Mouse (Mus musculus) heart, embryonic 10.5 days (tissue): ENCODE measurements around the gene Traf7. TPM values are rescaled to one million over a fixed set of nuclear protein-coding genes. Genes with fewer than 3 reads are reported as not detected.

Source experiments
- DNase-seq: peaks from one replicate; pipeline ENCODE4 v3.0.0-alpha.2; 2017; ENCODE audit warnings: low spot score
- H3K27ac ChIP-seq: fragments of 300-500 bp; sonication (generic); 2 replicates; pipeline ENCODE4 v1.5.1; 2016; ENCODE audit warnings: mild to moderate bottlenecking
- H3K27me3 ChIP-seq: fragments of 300-500 bp; sonication (generic); 2 replicates; pipeline ENCODE4 v1.6.1; 2016; ENCODE audit warnings: mild to moderate bottlenecking; ENCODE audit not compliant: poor library complexity, insufficient read depth, severe bottlenecking
- H3K36me3 ChIP-seq: fragments of 300-500 bp; sonication (generic); 2 replicates; pipeline ENCODE4 v1.6.1; 2016; ENCODE audit warnings: mild to moderate bottlenecking, moderate library complexity
- H3K4me1 ChIP-seq: fragments of 300-500 bp; sonication (generic); 2 replicates; pipeline ENCODE4 v1.6.1; 2016; ENCODE audit warnings: mild to moderate bottlenecking
- H3K4me3 ChIP-seq: fragments of 300-500 bp; sonication (generic); 2 replicates; pipeline ENCODE4 v1.5.1; 2016; ENCODE audit warnings: mild to moderate bottlenecking, moderate library complexity
- H3K9me3 ChIP-seq: fragments of 300-500 bp; sonication (generic); 2 replicates; pipeline ENCODE4 v1.6.1; 2016; ENCODE audit warnings: mild to moderate bottlenecking, moderate library complexity
- WGBS: fragments of 180-500 bp; shearing (Covaris S2); methylation state at CpG from one replicate; pipeline ENCODE4 v1.1.7; 2016; 5-methylcytosine and 5-hydroxymethylcytosine counted together
- polyA plus RNA-seq: library from polyadenylated mRNA; unstranded; fragments of >200 nt; fragmentation: Nextera tagmentation; extraction: Ambion mirVana; gene quantifications from 2 replicates; pipeline ENCODE4 v1.2.1, GENCODE M21; 2016

Traf7 gene
- polyA plus RNA-seq, 1 experiment from 2014 or later = 93.5 TPM

DNA sequence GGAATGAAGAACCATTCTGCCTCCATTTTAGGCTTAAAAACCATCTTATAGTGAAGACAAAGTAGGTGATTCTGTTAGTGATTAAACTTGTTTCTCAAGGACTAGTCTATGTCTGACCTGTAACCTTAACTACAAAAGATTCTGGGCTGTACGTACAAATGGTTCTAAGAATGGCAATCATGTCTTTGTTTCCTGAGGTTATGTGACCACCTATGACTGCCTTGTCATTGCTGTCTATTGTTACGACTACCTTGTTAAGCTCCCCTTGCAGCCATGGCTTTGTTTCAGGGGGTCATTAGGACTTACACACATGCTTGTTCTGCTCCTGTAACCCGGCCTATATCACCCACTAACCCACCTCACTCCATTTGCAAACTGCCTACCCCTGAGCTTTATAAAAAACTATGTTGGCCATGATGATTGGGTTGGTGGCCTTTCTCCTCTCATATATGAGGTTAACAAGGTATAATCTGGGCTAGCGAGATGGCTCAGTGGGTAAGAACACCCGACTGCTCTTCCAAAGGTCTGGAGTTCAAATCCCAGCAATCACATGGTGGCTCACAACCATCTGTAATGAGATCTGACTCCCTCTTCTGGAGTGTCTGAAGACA is 59.0 kb downstream of the Traf7 start:
- H3K27me3 ChIP-seq = no peaks in the 10 kb centered on the region
- peaks cover 10% of the 10 kb centered on the region; the same call in 1 of the 2 replicates for H3K36me3 ChIP-seq
- WGBS = 99% methylated on average over 5 of the region's 5 CpGs
- H3K27ac ChIP-seq = no peak overlapping the region
- H3K9me3 ChIP-seq = no peaks in the 10 kb centered on the region
- H3K4me3 ChIP-seq = no peak overlapping the region
- peaks cover 36% of the 10 kb centered on the region for H3K4me1 ChIP-seq
- DNase-seq = peak; percentile 62

DNA sequence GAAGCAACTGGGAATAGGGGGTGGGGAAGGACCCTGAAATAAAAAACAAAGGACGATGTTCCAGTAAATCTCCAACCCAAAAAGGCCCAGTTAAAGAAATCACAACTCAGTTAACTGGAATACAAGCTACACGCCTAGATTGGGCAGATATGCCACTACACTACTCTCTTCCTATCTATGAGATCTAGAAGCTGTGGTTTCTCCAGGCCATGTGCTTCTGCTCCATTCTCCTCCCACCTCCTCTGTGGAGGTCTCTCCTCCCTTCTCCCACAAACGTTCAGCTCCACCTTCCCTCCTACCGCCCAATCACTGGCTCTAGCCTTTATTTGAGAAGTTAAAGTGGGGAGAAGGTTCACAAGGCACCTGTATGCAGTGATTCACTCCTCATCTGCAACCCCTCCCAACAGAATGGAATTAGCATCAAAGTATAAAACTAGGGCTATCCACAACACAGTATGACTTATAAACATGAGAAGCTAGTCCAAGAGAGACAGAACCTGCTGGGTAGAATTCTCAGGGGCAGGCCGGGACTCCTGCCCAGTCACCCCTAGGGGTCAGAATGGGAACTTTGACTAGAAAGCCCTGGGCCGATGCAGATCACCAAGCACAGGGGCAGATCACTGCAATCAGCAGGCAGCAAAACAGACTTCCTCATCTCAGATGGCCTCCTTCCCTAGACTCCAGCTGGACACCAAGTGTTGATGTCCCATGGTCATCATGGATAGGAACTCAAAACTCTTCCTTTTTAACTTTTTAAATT is 64.2 kb downstream of the Traf7 start:
- WGBS = 42% methylated on average over 6 of the region's 6 CpGs
- DNase-seq = peak; percentile 72
- no peaks in the 10 kb centered on the region for H3K9me3 ChIP-seq
- no peak overlapping the region for H3K4me3 ChIP-seq
- no peaks in the 10 kb centered on the region for H3K36me3 ChIP-seq
- H3K4me1 ChIP-seq = peaks cover 12% of the 10 kb centered on the region
- H3K27ac ChIP-seq = 0 out of 2 replicates have a peak overlapping the region, but pooled peaks have one; percentile 10
- H3K27me3 ChIP-seq = no peaks in the 10 kb centered on the region

DNA sequence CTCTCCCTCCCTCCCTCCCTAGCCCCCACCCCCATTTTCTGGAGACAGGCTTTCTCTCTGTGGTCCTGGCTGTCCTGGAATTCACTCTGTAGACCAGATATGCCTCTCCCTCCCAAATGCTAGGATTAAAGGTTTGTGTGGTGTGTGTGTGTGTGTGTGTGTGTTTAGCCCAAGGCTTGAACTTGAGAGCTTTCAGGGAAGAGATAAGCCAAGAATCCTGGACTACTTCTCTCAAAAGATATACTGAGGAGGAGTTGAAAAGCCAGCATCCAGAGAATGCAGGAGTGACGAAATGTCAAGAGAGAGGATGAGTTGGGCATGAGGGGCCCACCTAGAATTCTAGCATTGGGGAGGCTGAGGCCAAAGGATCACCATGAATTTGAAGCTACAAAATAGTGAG is 64.8 kb downstream of the Traf7 start:
- no peak overlapping the region for H3K27ac ChIP-seq
- H3K9me3 ChIP-seq = no peaks in the 10 kb centered on the region
- peak; percentile 73 for DNase-seq
- 37% methylated on average over 1 of the region's 1 CpGs for whole genome bisulfite sequencing
- H3K4me1 ChIP-seq = peaks cover 12% of the 10 kb centered on the region
- no peak overlapping the region; the same call in 1 of the 2 replicates for H3K4me3 ChIP-seq
- no peaks in the 10 kb centered on the region for H3K27me3 ChIP-seq
- H3K36me3 ChIP-seq = no peaks in the 10 kb centered on the region

DNA sequence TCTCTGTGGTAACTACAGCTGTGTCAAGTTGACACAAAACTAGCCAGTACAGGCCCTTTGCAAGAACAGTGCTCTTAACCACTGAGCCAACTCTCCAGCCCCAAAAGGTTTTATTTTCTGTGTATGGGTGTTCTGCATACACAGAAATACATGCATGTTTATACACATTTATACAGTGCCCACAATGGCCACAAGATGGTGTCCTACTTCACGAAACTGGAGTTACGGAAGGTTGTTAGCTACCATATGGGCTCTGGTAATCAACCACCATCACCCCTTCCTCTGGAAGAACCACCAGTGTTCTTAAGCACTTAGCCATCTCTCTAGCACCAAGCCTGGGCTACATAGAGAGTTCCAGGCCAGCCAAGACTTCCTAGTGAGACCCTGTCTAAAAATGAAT is 66.2 kb downstream of the Traf7 start:
- Histone ChIP-seq H3K36me3 (no peaks in the 10 kb centered on the region), H3K9me3 (no peaks in the 10 kb centered on the region), H3K4me1 (peaks cover 12% of the 10 kb centered on the region), H3K4me3 (no peak overlapping the region), H3K27ac (no peak overlapping the region), H3K27me3 (no peaks in the 10 kb centered on the region)
- WGBS = 80% methylated on average over 2 of the region's 2 CpGs
- DNase-seq = peak; percentile 71

Other genes with a start within 250 kb of the Traf7 start
- not detected in 2 replicates for gene Abca17, start 176.9 kb downstream of the Traf7 start, polyA plus RNA-seq
- gene Abca3, start 176.0 kb downstream of the Traf7 start, polyA plus RNA-seq = 7.2 and 8.2 TPM in 2 replicates
- 311 and 345 TPM in 2 replicates for gene Rnps1, start 113.4 kb downstream of the Traf7 start, polyA plus RNA-seq
- 146 and 187 TPM in 2 replicates for gene Eci1, start 101.3 kb downstream of the Traf7 start, polyA plus RNA-seq
- 1.6 and 2.3 TPM in 2 replicates for gene Dnase1l2, start 84.8 kb downstream of the Traf7 start, polyA plus RNA-seq
- 27.1 and 30.3 TPM in 2 replicates for gene E4f1, start 57.6 kb downstream of the Traf7 start, polyA plus RNA-seq
- gene Pgp, start 57.5 kb downstream of the Traf7 start, polyA plus RNA-seq = 86.3 and 91.2 TPM in 2 replicates
- gene Bricd5, start 54.1 kb downstream of the Traf7 start, polyA plus RNA-seq = 0.48 and 0.69 TPM in 2 replicates
- 22.3 and 22.7 TPM in 2 replicates for gene Mlst8, start 48.9 kb downstream of the Traf7 start, polyA plus RNA-seq
- 0.71 and 1.4 TPM in 2 replicates for gene Caskin1, start 39.3 kb downstream of the Traf7 start, polyA plus RNA-seq
- gene Rab26, start 6.3 kb upstream of the Traf7 start, polyA plus RNA-seq = 1.3 and 2.3 TPM in 2 replicates
- gene Pkd1, start 21.9 kb upstream of the Traf7 start, polyA plus RNA-seq = 12.3 and 13.9 TPM in 2 replicates
- 56.9 and 66.4 TPM in 2 replicates for gene Tsc2, start 104.7 kb upstream of the Traf7 start, polyA plus RNA-seq
- 15.0 and 19.8 TPM in 2 replicates for gene Nthl1, start 104.7 kb upstream of the Traf7 start, polyA plus RNA-seq
- gene Slc9a3r2, start 122.4 kb upstream of the Traf7 start, polyA plus RNA-seq = 51.5 and 51.9 TPM in 2 replicates
- gene Npw, start 130.5 kb upstream of the Traf7 start, polyA plus RNA-seq = 0.28 TPM in 1 of 2 replicates, not detected in the other
- 22.3 and 26.2 TPM in 2 replicates for gene Zfp598, start 141.7 kb upstream of the Traf7 start, polyA plus RNA-seq
- 0.54 and 1.5 TPM in 2 replicates for gene Syngr3, start 162.0 kb upstream of the Traf7 start, polyA plus RNA-seq
- gene Gfer, start 168.2 kb upstream of the Traf7 start, polyA plus RNA-seq = 38.3 and 49.4 TPM in 2 replicates
- 0.78 and 0.79 TPM in 2 replicates for gene Noxo1, start 168.3 kb upstream of the Traf7 start, polyA plus RNA-seq
- gene Tbl3, start 179.7 kb upstream of the Traf7 start, polyA plus RNA-seq = 79.1 and 100 TPM in 2 replicates
- 0.20 and 0.33 TPM in 2 replicates for gene Rnf151, start 190.1 kb upstream of the Traf7 start, polyA plus RNA-seq
- gene Rps2, start 190.2 kb upstream of the Traf7 start, polyA plus RNA-seq = 1,171 and 1,258 TPM in 2 replicates
- 342 and 383 TPM in 2 replicates for gene Ndufb10, start 196.5 kb upstream of the Traf7 start, polyA plus RNA-seq
- gene Rpl3l, start 199.9 kb upstream of the Traf7 start, polyA plus RNA-seq = 0.39 and 1.3 TPM in 2 replicates
- gene Msrb1, start 208.7 kb upstream of the Traf7 start, polyA plus RNA-seq = 17.8 and 19.7 TPM in 2 replicates
- 0.51 and 0.80 TPM in 2 replicates for gene Hs3st6, start 225.1 kb upstream of the Traf7 start, polyA plus RNA-seq